Mouse (Mus musculus) spleen, adult 2 months (tissue): ENCODE data around the gene Tfap2a.

Experiments
- CTCF ChIP-seq: fragments of 200-500 bp; IDR thresholded peaks from 2 replicates; pipeline ENCODE4 v1.5.1; 2011; ENCODE audit warnings: mild to moderate bottlenecking, inconsistent platforms; ENCODE audit not compliant: insufficient read depth, insufficient read length, insufficient replicate concordance; ENCODE audit errors: extremely low read depth
- POLR2A ChIP-seq: fragments of 200-500 bp; IDR thresholded peaks from 2 replicates; pipeline ENCODE4 v1.6.1; 2011; ENCODE audit warnings: low read depth, low read length, inconsistent platforms

- TF ChIP-seq CTCF (no peak), POLR2A (no peak)
Measured at GRCm38 (mm10) chr13:40739901-40740300, 1.7 kb upstream of the Tfap2a start.
